Mouse (Mus musculus) brain, adult 2 months (tissue): ENCODE measurements around the gene Oat.

Source experiments
- DNase-seq: peaks from one replicate; pipeline ENCODE4 v3.0.0; 2011; ENCODE audit warnings: low read depth, low spot score

Oat gene

GRCm38 (mm10) chr7:132593762-132594161 lies 17.6 kb upstream of the Oat start:
- DNase-seq = peak; percentile 71

GRCm38 (mm10) chr7:132589610-132590009 lies 13.4 kb upstream of the Oat start:
- DNase-seq = no peak

- peak; percentile 31 for DNase-seq
Observed at GRCm38 (mm10) chr7:132587167-132587566, 11.0 kb upstream of the Oat start.

- no peak for DNase-seq
Observed at GRCm38 (mm10) chr7:132585695-132586491, 9.7 kb upstream of the Oat start.

- DNase-seq = no peak
Observed at GRCm38 (mm10) chr7:132581441-132581840, 5.2 kb upstream of the Oat start.

GRCm38 (mm10) chr7:132580511-132580910 lies 4.3 kb upstream of the Oat start:
- no peak for DNase-seq

- no peak for DNase-seq
Observed at GRCm38 (mm10) chr7:132576891-132577290, 693 bp upstream of the Oat start.

- DNase-seq = peak; percentile 98
Observed at GRCm38 (mm10) chr7:132575623-132576022, 575 bp downstream of the Oat start.

GRCm38 (mm10) chr7:132574646-132575045 lies 1.6 kb downstream of the Oat start:
- no peak for DNase-seq

- no peak for DNase-seq
Observed at GRCm38 (mm10) chr7:132573205-132573604, 3.0 kb downstream of the Oat start.

GRCm38 (mm10) chr7:132572738-132573137 lies 3.5 kb downstream of the Oat start:
- no peak for DNase-seq

GRCm38 (mm10) chr7:132571481-132571880 lies 4.7 kb downstream of the Oat start:
- DNase-seq = no peak

GRCm38 (mm10) chr7:132570071-132570470 lies 6.1 kb downstream of the Oat start:
- DNase-seq = peak; percentile 57

- DNase-seq = no peak
Observed at GRCm38 (mm10) chr7:132568817-132569216, 7.4 kb downstream of the Oat start.

GRCm38 (mm10) chr7:132565831-132566230 lies 10.4 kb downstream of the Oat start:
- no peak for DNase-seq

GRCm38 (mm10) chr7:132559138-132559766 lies 16.9 kb downstream of the Oat start:
- DNase-seq = no peak

- no peak for DNase-seq
Observed at GRCm38 (mm10) chr7:132558141-132558736, 18.0 kb downstream of the Oat start.

- DNase-seq = no peak
Observed at GRCm38 (mm10) chr7:132556575-132556974, 19.6 kb downstream of the Oat start.

- no peak for DNase-seq
Observed at GRCm38 (mm10) chr7:132555911-132556310, 20.3 kb downstream of the Oat start.

- DNase-seq = peak; percentile 22
Observed at GRCm38 (mm10) chr7:132554091-132554490, 22.1 kb downstream of the Oat start.

GRCm38 (mm10) chr7:132551351-132552126 lies 24.7 kb downstream of the Oat start:
- peak; percentile 97 for DNase-seq

GRCm38 (mm10) chr7:132547126-132547525 lies 29.1 kb downstream of the Oat start:
- peak; percentile 71 for DNase-seq
